Mouse (Mus musculus) stomach, postnatal 0 days (tissue): ENCODE data around the gene Chchd4. TPM values are rescaled to one million over a fixed set of nuclear protein-coding genes. Genes with fewer than 3 reads are reported as not detected.

Source experiments
- ATAC-seq: fragments of 200-750 bp; cut with Nextera tagmentation; 2 replicates; pipeline ENCODE4 v1.8.0; 2017; ENCODE audit not compliant: low FRiP score, low TSS enrichment
- DNase-seq: peaks from one replicate; pipeline ENCODE4 v3.0.0-alpha.2; 2016; ENCODE audit warnings: low spot score
- H3K27ac ChIP-seq: fragments of 300-500 bp; sonication (generic); replicated peaks from 2 replicates; pipeline ENCODE4 v1.5.1; 2014; ENCODE audit warnings: mild to moderate bottlenecking, control low read depth
- H3K27me3 ChIP-seq: fragments of 300-500 bp; sonication (generic); 2 replicates; pipeline ENCODE4 v1.6.1; 2014; ENCODE audit warnings: low read length; ENCODE audit not compliant: control insufficient read depth, insufficient read depth
- H3K36me3 ChIP-seq: fragments of 300-500 bp; sonication (generic); 2 replicates; pipeline ENCODE4 v1.6.1; 2014; ENCODE audit warnings: low read length, mixed read lengths; ENCODE audit not compliant: control insufficient read depth, insufficient read depth
- H3K4me1 ChIP-seq: fragments of 300-500 bp; sonication (generic); replicated peaks from 2 replicates; pipeline ENCODE4 v1.6.1; 2014; ENCODE audit warnings: antibody characterized with exemption; ENCODE audit not compliant: control insufficient read depth, insufficient read depth
- H3K4me2 ChIP-seq: fragments of 300-500 bp; sonication (generic); replicated peaks from 2 replicates; pipeline ENCODE4 v1.6.1; 2014; ENCODE audit warnings: low read depth, mild to moderate bottlenecking, control low read depth, moderate library complexity
- H3K4me3 ChIP-seq: fragments of 300-500 bp; sonication (generic); 2 replicates; pipeline ENCODE4 v1.5.1; 2014; ENCODE audit warnings: low read depth, low read length, control low read depth
- H3K9ac ChIP-seq: fragments of 300-500 bp; sonication (generic); 2 replicates; pipeline ENCODE4 v1.6.1; 2014; ENCODE audit warnings: mild to moderate bottlenecking, low read length, control low read depth, mixed read lengths
- H3K9me3 ChIP-seq: fragments of 300-500 bp; sonication (generic); 2 replicates; pipeline ENCODE4 v1.6.1; 2016; ENCODE audit warnings: low read length; ENCODE audit not compliant: control insufficient read depth
- CTCF ChIP-seq: IDR thresholded peaks from 2 replicates; pipeline ENCODE4 v1.5.1; 2016; ENCODE audit warnings: antibody characterized with exemption, low read depth, mild to moderate bottlenecking, moderate library complexity
- EP300 ChIP-seq: optimal IDR thresholded peaks from 2 replicates; pipeline ENCODE3; 2016; ENCODE audit warnings: antibody characterized with exemption
- WGBS: fragments of 180-500 bp; shearing (Covaris S2); extraction: QIAGEN DNeasy Blood & Tissue Kit; methylation state at CpG from one replicate; pipeline ENCODE4 v1.1.7; 2014; 5-methylcytosine and 5-hydroxymethylcytosine counted together
- polyA plus RNA-seq: library from polyadenylated mRNA; unstranded; fragments of >200 nt; fragmentation: Nextera tagmentation; extraction: Ambion mirVana; gene quantifications from 2 replicates; pipeline ENCODE4 v1.2.1, GENCODE M21; 2015

Chchd4 gene
- polyA plus RNA-seq, 1 experiment from 2014 or later = 14.7 TPM

- no peak for TF ChIP-seq CTCF
- no peak for TF ChIP-seq EP300
- WGBS = 85% methylated on average over 8 of the region's 8 CpGs
- Histone ChIP-seq H3K4me3 (no peak overlapping the region), H3K27me3 (no peaks in the 10 kb centered on the region), H3K27ac (no peak overlapping the region), H3K36me3 (peaks cover 24% of the 10 kb centered on the region), H3K4me2 (no peak overlapping the region), H3K9me3 (no peaks in the 10 kb centered on the region), H3K9ac (no peak overlapping the region), H3K4me1 (no peaks in the 10 kb centered on the region)
- ATAC-seq (no peak), DNase-seq (no peak)
Observed at GRCm38 (mm10) chr6:91494526-91494925, 21.2 kb upstream of the Chchd4 start.

GRCm38 (mm10) chr6:91493053-91493452, 19.7 kb upstream of the Chchd4 start:
- 82% methylated on average over 10 of the region's 10 CpGs for WGBS
- no peak for TF ChIP-seq CTCF
- no peak for TF ChIP-seq EP300
- ATAC-seq = no peak

GRCm38 (mm10) chr6:91491004-91491403, 17.7 kb upstream of the Chchd4 start:
- ATAC-seq (no peak), DNase-seq (no peak)
- 59% methylated on average over 6 of the region's 6 CpGs for WGBS
- Histone ChIP-seq H3K4me1 (no peaks in the 10 kb centered on the region), H3K27ac (no peak overlapping the region), H3K4me2 (no peak overlapping the region), H3K9me3 (no peaks in the 10 kb centered on the region), H3K4me3 (no peak overlapping the region), H3K36me3 (peaks cover 22% of the 10 kb centered on the region), H3K9ac (no peak overlapping the region), H3K27me3 (no peaks in the 10 kb centered on the region)
- no peak for TF ChIP-seq EP300

More at GRCm38 (mm10) chr6:91493053-91493452, 19.7 kb upstream of the Chchd4 start:
- no peak overlapping the region for H3K4me3 ChIP-seq
- DNase-seq = no peak
- H3K9ac ChIP-seq = no peak overlapping the region
- H3K9me3 ChIP-seq = no peaks in the 10 kb centered on the region
- no peak overlapping the region for H3K27ac ChIP-seq
- no peak overlapping the region for H3K4me2 ChIP-seq
- H3K27me3 ChIP-seq = no peaks in the 10 kb centered on the region
- no peaks in the 10 kb centered on the region for H3K4me1 ChIP-seq
- H3K36me3 ChIP-seq = peaks cover 15% of the 10 kb centered on the region

- H3K27ac ChIP-seq = peak overlapping the region; percentile 61
- no peak overlapping the region for H3K4me3 ChIP-seq
- no peak overlapping the region for H3K9ac ChIP-seq
- H3K9me3 ChIP-seq = no peaks in the 10 kb centered on the region
- 77% methylated on average over 10 of the region's 10 CpGs for whole genome bisulfite sequencing
- H3K4me1 ChIP-seq = no peaks in the 10 kb centered on the region
- TF ChIP-seq EP300 (no peak), CTCF (no peak)
- H3K36me3 ChIP-seq = peaks cover 27% of the 10 kb centered on the region
- H3K4me2 ChIP-seq = no peak overlapping the region
- no peaks in the 10 kb centered on the region for H3K27me3 ChIP-seq
- no peak for DNase-seq
- ATAC-seq = no peak
Observed at GRCm38 (mm10) chr6:91489872-91490271, 16.5 kb upstream of the Chchd4 start.

- no peaks in the 10 kb centered on the region for H3K27me3 ChIP-seq
- no peaks in the 10 kb centered on the region for H3K4me1 ChIP-seq
- H3K4me2 ChIP-seq = no peak overlapping the region
- no peak overlapping the region for H3K4me3 ChIP-seq
- peak; percentile 86 for ATAC-seq
- H3K36me3 ChIP-seq = peaks cover 22% of the 10 kb centered on the region
- peak overlapping the region; percentile 79 for H3K27ac ChIP-seq
- TF ChIP-seq CTCF (no peak), EP300 (peak; percentile 54)
- 51% methylated on average over 9 of the region's 9 CpGs for WGBS
- peak; percentile 38 for DNase-seq
- no peak overlapping the region for H3K9ac ChIP-seq
- H3K9me3 ChIP-seq = no peaks in the 10 kb centered on the region
Observed at GRCm38 (mm10) chr6:91488496-91489212, 15.3 kb upstream of the Chchd4 start.

GRCm38 (mm10) chr6:91486736-91487453, 13.5 kb upstream of the Chchd4 start:
- no peak overlapping the region for H3K4me2 ChIP-seq
- no peaks in the 10 kb centered on the region for H3K4me1 ChIP-seq
- no peak overlapping the region for H3K4me3 ChIP-seq
- DNase-seq = no peak
- TF ChIP-seq EP300 (no peak), CTCF (no peak)
- 90% methylated on average over 15 of the region's 15 CpGs for WGBS
- no peak for ATAC-seq
- no peak overlapping the region for H3K9ac ChIP-seq
- H3K27me3 ChIP-seq = no peaks in the 10 kb centered on the region
- peaks cover 28% of the 10 kb centered on the region for H3K36me3 ChIP-seq
- peak overlapping the region; percentile 8; the same call in 1 of the 2 replicates for H3K27ac ChIP-seq
- no peaks in the 10 kb centered on the region for H3K9me3 ChIP-seq
